Mouse (Mus musculus) central nervous system, embryonic 18 days (tissue): ENCODE measurements around the gene Gm17124. TPM values are rescaled to one million over a fixed set of nuclear protein-coding genes. Genes with fewer than 3 reads are reported as not detected.

Source experiments
- polyA plus RNA-seq: library from polyadenylated mRNA; depleted of rRNA; stranded (reverse); fragments of >200 nt; gene quantifications from 2 replicates; pipeline ENCODE4 v1.2.3, GENCODE M21; 2012; rRNA removed

Gm17124 gene
- not detected in 2 replicates for polyA plus RNA-seq

DNA sequence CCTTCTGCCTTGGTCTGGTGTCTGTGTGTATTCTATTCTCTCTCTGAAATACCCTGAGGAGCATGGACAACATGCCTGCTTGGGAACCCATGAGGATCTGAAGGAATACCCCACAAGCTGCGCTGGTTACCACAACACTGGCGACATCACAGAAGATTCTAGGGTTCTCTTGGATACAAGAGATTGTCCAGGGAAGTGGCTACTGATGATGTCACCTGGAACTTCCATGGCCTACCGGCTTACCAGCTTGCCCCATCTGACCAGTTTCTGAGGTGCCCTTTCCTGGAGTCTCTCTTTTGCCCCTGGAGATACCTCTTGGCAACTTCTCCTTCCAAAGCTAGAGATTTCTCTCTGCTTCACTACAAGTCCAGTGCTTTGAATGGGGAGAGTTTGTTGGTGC is at the start of gene Gm17124:
Gene Gm17124, minus strand, starts transcription at position 101 of the 400 bp plus-strand sequence.

GRCm38 (mm10) chr14:42641817-42642216 is 42.1 kb upstream of the Gm17124 start, which contains the start of gene Gm3633:
Gene Gm3633 (minus strand): TSS chr14:42641917.

Other genes starting within 250 kb of the Gm17124 start
- not detected in 2 replicates for gene Gm8005, start 160.2 kb downstream of the Gm17124 start, polyA plus RNA-seq
- gene Gm8011, start 136.0 kb downstream of the Gm17124 start, polyA plus RNA-seq = not detected in 2 replicates
- not detected in 2 replicates for gene Gm8020, start 97.5 kb downstream of the Gm17124 start, polyA plus RNA-seq
- not detected in 2 replicates for gene Gm8024, start 75.6 kb downstream of the Gm17124 start, polyA plus RNA-seq
- gene Gm3633, start 42.0 kb upstream of the Gm17124 start, polyA plus RNA-seq = not detected in 2 replicates
- not detected in 2 replicates for gene Gm10378, start 56.1 kb upstream of the Gm17124 start, polyA plus RNA-seq
- not detected in 2 replicates for gene Gm3015, start 168.9 kb upstream of the Gm17124 start, polyA plus RNA-seq
- not detected in 2 replicates for gene Gm10377, start 198.1 kb upstream of the Gm17124 start, polyA plus RNA-seq